Mouse (Mus musculus): ENCODE results near the gene Colca2.

Gene Colca2

DNA sequence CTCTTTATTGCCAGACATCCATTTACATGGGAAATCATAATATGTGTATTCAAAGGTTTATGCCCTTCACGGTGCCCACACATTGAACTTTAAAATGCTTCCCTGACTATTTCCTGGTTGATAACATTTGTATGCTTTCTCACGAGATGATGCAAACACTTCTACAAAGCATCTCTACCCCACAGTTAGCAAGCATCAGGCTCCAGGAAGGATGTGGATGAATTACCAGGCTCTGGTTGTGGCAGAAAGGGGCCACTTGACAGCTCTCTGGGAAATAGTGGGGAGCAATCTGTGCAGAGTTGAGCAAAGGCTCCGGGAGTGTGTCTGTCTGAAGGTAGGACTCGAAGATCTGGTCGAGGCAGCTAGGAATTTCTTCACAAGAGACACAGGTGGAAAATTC lies 6.3 kb downstream of the Colca2 start:
- no peak for DNase-seq (ENCODE audit: low spot score)

DNA sequence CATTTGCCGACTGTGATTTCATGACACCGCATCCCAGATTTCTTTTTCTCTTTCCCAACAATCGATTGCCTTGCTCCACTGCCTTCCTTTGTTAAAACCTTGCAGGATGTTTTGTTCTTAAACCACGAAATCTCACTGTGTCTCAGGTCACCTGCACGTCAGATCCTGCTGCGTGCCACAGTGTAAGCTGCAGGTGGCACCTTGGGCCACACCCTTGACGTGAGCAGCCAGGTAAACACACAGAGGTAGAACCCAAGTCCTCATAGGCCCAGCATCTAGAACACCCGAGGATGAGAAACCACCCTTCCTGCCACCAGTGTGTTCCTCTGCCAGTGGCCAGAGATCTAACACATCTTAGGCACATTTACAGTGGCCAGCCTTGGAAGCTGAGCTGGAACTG lies 7.3 kb downstream of the Colca2 start:
- no peak for DNase-seq (ENCODE audit: low spot score)

DNA sequence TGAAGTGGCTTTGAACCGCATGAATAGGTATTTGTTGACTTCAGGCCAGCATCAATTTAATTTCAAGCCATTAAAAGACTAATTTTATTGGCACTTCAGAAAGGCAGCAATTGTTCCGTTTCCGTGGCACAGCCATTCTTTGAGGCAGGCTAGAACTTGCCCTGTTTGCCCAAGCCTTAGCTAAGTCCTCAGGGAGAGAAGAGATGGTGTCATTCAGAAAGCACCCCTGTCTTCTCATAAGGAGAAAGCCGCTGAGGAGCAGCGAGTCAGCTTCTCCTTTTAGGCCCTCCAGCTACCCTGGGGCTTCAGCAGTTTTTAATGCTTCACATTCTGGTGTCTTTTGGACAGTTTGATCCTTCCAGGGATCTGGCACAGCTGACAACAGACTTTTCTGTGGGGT lies 9.5 kb downstream of the Colca2 start:
- DNase-seq (ENCODE audit: low spot score) = no peak

DNA sequence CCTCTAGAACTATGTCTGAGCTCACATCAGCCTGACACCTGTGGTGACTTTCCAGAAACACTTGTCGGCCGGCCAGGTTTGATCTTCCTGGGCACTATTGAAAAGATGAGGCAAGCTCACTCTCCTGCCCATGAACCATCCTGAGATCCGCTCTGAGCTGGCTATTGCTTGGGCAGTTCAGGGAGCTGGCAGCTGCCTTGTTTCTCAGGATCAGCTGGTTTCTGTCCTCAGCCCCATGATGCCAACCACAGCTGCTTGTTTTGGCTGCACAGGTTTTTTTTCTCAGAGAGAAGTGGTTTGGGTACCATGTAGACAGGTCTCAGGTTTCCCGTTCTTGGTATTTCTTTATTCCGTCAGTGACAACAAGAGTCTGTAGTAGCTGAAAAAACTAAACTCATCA lies 19.9 kb downstream of the Colca2 start:
- DNase-seq (ENCODE audit: low spot score) = no peak

DNA sequence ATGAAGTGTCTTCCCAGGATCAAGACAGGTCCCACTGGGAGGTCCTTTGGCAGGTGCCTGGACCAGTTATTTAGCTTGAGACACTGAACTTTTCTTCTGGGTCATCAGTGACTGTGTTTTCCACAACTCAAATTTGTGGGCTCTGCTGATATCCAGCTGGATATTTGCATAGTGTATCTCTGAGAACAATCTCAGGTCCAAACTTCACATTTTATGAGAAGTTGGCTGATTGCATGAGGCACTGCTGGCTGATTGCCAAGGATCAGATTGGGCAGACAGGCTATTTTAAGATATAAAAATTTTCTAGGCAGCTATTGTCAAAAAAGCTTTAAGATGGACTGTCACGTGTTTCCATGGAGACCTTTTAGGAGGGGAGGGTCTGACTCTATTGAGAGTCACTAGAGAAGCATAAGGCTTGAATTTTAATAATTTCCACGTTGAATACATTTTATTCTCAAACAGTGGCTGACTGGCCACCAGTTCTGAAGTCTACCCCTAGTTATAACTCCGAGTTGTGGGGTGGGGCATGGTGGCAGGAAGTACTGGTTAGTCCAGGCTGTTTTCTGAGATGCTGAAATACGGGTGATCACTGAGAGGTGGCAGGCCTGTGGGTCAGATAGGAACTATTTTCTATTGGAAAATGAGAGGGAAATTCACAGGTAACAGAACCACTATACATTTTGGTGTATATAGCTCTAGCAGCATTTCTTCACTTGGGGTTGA lies 21.4 kb downstream of the Colca2 start:
- no peak for DNase-seq (ENCODE audit: low spot score)

DNA sequence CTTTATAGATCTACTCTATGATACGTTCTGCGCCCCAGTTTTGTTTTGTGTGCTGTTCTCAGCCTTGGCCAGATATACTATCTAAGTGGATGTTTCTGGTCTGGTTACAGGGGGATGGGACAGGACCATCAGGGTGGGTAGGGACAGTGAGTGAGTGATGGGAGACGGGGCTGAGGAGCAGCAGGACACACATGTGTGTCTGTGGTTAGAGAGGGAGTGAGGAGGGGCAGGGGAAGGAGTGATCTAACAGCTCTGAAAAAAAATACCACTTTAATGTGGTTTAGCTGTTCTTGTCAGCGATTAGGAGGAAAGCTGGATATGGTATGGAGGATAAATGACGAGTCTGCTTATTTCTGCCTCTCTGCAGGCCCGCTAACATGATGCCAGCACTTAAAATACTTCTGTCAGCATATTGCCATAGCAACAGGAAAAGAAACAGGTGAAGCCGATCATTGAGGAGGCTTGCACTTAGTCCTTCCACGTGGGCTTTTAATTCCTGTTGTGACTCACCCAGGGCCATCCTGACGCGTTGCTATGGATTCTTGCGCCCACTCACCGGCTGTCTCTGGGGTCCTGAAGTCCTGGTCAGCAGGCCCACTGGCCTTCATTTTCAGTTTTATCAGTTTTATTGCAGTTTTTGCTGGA lies 39.5 kb downstream of the Colca2 start:
- no peak for DNase-seq (ENCODE audit: low spot score)

DNA sequence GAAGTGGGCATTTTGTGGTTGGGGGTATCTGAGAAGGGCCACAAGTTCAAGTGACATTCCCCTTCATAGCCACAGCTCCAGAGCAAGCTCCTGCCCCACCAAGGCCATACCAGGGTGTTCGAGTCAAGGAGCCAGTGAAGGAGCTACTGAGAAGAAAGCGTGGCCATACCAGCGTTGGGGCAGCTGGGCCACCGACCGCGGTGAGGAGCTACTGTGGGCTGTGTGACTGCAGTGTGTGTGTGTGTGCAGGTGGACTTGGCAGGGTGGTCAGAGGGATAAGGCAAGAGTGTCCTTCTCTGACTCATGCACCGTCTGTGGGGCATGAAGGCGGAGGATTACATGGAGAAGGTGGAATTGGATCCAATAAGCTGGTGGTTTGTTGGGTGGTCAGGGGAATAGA lies 46.2 kb downstream of the Colca2 start:
- DNase-seq (ENCODE audit: low spot score) = no peak

DNA sequence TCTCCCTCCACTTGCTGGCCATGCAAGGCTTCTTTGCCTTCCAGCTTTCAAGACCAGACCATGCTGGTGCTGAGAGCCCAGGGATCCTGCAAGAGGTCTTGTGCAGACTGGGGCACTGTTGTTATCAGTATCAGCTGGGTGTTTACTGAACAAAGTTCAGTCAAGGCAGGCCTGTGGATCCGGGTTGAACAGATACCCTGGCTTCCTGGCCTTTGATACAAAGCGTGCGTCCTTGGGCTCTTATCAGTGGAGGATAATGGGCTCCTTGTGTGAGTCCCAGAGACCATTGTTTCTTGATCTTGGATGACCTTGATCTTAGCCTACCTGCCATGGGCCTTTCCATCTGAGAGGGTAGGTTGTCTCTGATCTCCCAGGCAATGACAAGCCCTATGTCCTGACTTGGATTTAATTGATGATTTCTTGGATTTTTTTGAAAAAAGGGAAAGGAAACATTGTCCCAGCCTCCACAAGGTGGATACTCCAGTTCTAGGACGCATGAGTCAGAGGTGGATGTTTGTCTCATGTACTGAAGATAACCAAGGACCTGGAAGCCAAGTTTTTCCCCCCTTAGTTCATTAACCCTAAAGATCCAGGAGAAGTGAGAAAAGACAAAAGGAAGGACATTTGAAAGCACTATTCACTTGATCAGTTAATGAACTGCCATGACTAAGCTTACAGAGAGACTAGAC lies 47.5 kb downstream of the Colca2 start:
- DNase-seq (ENCODE audit: low spot score) = no peak

DNA sequence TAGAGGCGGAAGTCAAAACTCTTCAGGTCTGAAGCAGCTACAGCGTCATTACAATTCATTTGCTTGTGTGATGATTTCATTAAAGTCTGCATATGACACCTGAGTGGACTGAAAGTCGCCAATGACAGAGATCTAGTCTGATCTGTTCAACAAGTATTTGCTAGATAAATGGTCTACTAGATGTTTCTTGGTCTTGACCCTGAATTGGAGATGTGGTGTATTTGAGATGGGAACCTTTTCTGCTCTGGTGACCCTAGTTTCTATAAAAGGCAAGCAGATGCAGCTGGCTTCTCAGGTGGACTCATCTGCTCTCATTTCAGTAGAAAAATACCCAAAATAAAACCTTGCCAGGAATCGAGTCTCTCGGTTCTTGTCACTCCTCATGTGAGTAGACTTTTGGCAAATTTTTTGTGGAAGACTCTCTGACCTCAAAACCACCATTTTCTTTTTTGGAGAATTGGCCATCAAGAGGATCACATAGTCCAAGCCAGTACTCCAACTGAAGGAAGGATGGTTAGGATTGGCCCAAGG lies 52.7 kb downstream of the Colca2 start:
- DNase-seq (ENCODE audit: low spot score) = no peak

Data from urinary bladder, postnatal 25 days (tissue).